Mouse (Mus musculus) left cerebral cortex, adult 2 months (tissue): ENCODE measurements around the gene Igf2bp1. TPM values are rescaled to one million over a fixed set of nuclear protein-coding genes. Genes with fewer than 3 reads are reported as not detected.

ENCODE experiments used
- DNase-seq, 2 experiments: peaks; one replicate each; pipeline ENCODE4 v3.0.0; 2021 to 2022; ENCODE audit warnings: low spot score in 2 of 2, mixed read lengths in 1 of 2; ENCODE audit errors: extremely low spot score in 1 of 2
- H3K27ac ChIP-seq: fragments of 200-600 bp; 2 replicates; pipeline ENCODE4 v1.8.1; 2022
- H3K4me3 ChIP-seq: fragments of 200-600 bp; 2 replicates; pipeline ENCODE4 v1.8.1; 2022
- CTCF ChIP-seq: fragments of 200-600 bp; IDR thresholded peaks from 2 replicates; pipeline ENCODE4 v1.8.1; 2022; ENCODE audit warnings: antibody characterized with exemption, mild to moderate bottlenecking, moderate library complexity
- intact Hi-C: fragments of 180-260 bp; cut with DNase I; formaldehyde crosslinking; loops from one replicate; pipeline ENCODE4 v1.15.1; 2025
- microRNA-seq, 2 experiments: library from miRNA; unstranded; fragments of <30 nt; microRNA quantifications; one replicate each; pipeline ENCODE4 v1.2.0; 2021
- total RNA-seq, 2 experiments: library from RNA; stranded (reverse); gene quantifications; 2 replicates each; pipeline ENCODE4 v1.2.3; 2021

Gene Igf2bp1
- total RNA-seq, 2 experiments from 2014 or later = 0.23 to 0.45 TPM

GRCm38 (mm10) chr11:95911579-95911978, 94.2 kb downstream of the Igf2bp1 start:
- no peak for TF ChIP-seq CTCF
- Histone ChIP-seq H3K4me3 (no peak overlapping the region), H3K27ac (no peak overlapping the region)
- intact Hi-C loops = no loop called here
- no peak for DNase-seq

DNA sequence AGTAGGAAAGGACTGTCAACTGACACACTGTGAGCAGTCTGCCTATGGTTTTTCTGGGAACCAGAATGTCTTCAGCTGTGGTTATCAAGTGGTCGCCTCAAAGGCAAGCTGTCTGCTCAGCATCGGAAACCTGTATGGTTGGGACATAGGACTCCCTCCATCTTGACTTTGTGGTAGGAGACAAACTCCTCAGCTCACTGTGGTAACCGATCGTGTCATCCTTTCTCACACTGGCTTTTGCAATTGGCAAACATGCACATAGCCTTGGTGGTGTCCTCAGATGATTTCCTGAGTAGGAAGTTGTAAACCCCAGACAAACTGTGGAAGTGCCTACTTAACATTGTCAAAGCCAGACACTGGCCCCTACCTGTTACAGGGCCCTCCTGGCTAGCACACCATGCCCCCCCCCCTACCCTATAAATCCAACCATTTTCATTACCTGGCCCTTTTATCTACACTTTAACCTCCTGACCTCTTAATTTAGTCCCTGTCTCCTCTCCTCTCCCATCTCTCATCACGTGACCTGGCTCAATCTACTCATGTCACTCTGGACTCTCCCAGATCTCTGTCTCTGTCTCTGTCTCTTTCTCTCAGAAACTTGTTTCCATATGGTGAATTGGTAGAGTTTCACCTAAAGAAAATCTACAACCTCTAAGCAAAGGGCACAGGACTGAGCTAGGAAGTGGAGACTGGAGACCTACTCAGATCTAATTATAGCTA, 97.8 kb downstream of the Igf2bp1 start:
- no peak for DNase-seq
- Histone ChIP-seq H3K27ac (no peak overlapping the region), H3K4me3 (no peak overlapping the region)
- intact Hi-C loops = no loop called here
- TF ChIP-seq CTCF = no peak

Small RNA genes within 50 kb of the gene (microRNA-seq; reads per million reads assigned to microRNA genes)
- 0 reads per million in 2 experiments for gene Mir3063

Other genes with a start within 250 kb of the Igf2bp1 start
- gene Phospho1, start 181.4 kb downstream of the Igf2bp1 start, total RNA-seq = 10 to 100 TPM; 75.1 to 80.4 TPM
- 1 to 10 TPM; 2.3 to 3.3 TPM for gene Gngt2, start 168.7 kb downstream of the Igf2bp1 start, total RNA-seq
- 1 to 10 TPM; 7.6 to 9.4 TPM for gene Abi3, start 163.5 kb downstream of the Igf2bp1 start, total RNA-seq
- gene B4galnt2, start 91.0 kb downstream of the Igf2bp1 start, total RNA-seq = not detected
- not detected for gene Gip, start 18.6 kb upstream of the Igf2bp1 start, total RNA-seq
- gene Snf8, start 28.9 kb upstream of the Igf2bp1 start, total RNA-seq = 100 to 1,000 TPM; 102 to 103 TPM
- 10 to 100 TPM; 53.5 to 57.9 TPM for gene Ube2z, start 59.4 kb upstream of the Igf2bp1 start, total RNA-seq
- 100 to 1,000 TPM; 328 to 333 TPM for gene Atp5g1, start 69.7 kb upstream of the Igf2bp1 start, total RNA-seq
- not detected for gene Calcoco2, start 106.0 kb upstream of the Igf2bp1 start, total RNA-seq
- not detected for gene Ttll6, start 127.8 kb upstream of the Igf2bp1 start, total RNA-seq
- gene Hoxb13, start 188.4 kb upstream of the Igf2bp1 start, total RNA-seq = not detected